Mouse (Mus musculus) retina, adult 2 months (tissue): ENCODE results near the gene Ppp2r3c.
A peak's percentile ranks its signal among the peaks of the same experiment; 100 is the strongest.
"Not testable (repeated sequence)": the region's sequence is repeated elsewhere in the genome, so short reads cannot be mapped to it uniquely, and the experiment has no call there.

ENCODE experiments used
- DNase-seq: peaks from one replicate; pipeline ENCODE4 v3.0.0-alpha.2; 2012; ENCODE audit warnings: low read depth, low spot score

Ppp2r3c gene

GRCm38 (mm10) chr12:55302485-55303441 is at the start of gene Ppp2r3c:
Gene Ppp2r3c, minus strand, starts transcription at chr12:55302998.
- DNase-seq, result peak; percentile 81

- DNase-seq, result no peak
Measured at GRCm38 (mm10) chr12:55344583-55344982, 41.8 kb upstream of the Ppp2r3c start.

- DNase-seq, result peak; percentile 22
Measured at GRCm38 (mm10) chr12:55343998-55344397, 41.2 kb upstream of the Ppp2r3c start.

DNA sequence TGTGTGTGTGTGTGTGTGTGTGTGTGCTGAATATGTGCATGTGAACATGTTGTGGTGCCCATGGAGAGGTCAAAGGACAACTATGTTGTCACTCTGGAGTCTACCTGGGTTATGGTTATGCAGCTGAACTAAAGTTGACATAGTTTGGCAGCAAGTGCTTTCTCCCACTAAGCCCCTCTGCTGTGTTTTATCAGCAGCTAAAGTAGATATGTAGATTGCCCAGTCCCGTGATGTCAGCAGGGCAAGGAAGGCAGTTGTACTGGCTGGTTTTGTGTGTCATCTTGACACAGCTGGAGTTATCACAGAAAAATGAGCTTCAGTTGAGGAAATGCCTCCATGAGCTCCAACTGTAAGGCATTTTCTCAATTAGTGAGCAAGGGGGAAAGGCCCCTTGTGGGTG is 40.2 kb upstream of the Ppp2r3c start:
- not testable (repeated sequence) for DNase-seq

DNA sequence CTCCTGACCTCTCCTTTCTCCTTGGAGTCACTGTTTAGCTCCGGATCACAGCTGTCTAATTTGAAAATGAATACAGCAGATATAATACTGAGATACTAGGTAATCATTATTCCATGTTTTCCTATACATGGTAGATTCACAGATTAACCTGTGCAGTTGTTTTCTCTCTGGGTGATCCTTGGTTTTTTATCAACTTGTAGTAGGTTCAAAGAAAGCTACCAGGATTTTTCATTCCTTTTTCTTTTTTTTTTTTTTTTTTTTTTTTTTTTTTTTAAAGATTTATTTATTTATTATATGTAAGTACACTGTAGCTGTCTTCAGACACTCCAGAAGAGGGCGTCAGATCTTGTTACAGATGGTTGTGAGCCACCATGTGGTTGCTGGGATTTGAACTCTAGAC is 35.7 kb upstream of the Ppp2r3c start:
- not testable (repeated sequence) for DNase-seq

GRCm38 (mm10) chr12:55333662-55334061 is 30.9 kb upstream of the Ppp2r3c start:
- DNase-seq, result no peak

DNA sequence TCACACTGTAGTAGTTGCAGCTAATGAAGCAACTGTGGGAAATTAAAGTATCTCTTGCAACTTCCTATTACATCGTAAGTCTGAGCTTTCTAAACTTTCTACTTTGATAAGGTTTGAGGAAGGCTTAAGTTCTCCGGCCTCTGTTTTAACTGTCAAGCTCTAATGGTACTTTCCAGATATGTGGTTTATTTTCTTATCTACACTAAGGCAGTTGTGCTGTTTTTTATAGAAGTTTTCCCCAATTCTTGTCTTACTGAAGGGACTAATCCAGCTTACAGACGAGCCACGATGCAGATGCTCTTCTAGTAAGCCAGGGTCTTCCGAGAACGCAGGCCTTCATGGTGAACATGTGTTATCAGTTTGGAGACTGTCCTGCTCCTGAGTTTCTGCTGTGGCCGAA is 26.6 kb upstream of the Ppp2r3c start:
- DNase-seq, result no peak

DNA sequence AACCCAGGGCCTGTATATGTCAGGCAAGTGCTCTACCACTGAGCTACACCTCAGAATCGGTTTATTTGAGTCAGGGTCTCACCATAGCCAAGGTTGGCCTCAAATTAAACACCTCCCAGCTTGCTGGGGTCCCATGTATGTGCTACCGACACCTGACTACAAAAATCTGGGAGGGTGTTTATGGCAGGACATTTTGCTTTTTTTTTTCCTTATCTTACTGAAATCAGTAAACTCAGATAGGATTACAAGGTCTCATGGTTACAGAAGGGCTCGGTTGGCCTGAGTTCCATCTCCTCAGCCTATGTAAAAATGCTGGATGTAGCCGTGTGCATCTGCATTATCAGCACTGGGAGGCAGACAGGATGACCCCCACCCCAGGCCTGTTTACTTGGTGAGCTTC is 26.0 kb upstream of the Ppp2r3c start:
- no peak for DNase-seq

DNA sequence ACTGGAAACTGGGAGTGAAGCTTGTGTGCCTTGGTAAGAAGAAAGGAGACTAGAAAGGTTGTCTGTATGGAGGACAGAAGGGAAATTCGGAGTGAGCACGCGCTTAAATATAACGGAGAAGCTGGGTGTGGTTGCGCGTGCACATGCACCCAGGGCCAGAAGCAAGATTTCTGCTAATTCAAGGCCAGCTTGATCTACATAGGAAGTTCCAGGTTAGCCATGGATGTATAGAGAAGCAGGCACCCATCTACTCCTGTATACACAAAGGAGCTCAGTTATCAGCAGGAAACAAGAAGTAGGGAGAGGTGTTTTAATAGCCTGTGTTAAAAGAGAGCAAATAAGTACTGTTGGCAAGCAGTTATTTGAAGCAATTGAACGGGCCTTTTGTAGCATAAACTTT is 22.9 kb upstream of the Ppp2r3c start:
- DNase-seq, result no peak

GRCm38 (mm10) chr12:55321642-55322291 is 19.0 kb upstream of the Ppp2r3c start:
- no peak for DNase-seq

GRCm38 (mm10) chr12:55315192-55315591 is 12.4 kb upstream of the Ppp2r3c start:
- DNase-seq, result peak; percentile 69

DNA sequence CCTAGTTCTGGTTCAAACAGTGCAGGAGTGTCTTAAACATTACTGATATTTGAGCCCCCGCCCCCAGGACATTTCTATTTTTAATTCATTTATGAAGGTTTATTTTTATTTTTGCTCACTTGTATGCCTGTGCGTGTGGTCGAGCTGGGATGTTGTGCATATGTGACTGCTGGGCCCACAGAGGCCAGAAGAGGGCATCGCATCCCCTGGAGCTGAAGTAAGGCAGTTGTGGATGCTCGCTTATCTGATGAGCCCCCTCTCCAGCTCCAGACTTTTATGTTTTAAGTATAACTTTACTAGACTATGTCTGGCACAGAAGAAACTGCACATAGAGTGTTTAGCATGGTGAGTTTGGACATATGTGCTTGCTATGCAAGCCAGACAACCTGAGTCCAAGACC is 11.1 kb upstream of the Ppp2r3c start:
- DNase-seq, result no peak

- no peak for DNase-seq
Measured at GRCm38 (mm10) chr12:55311841-55312240, 9.0 kb upstream of the Ppp2r3c start.

DNA sequence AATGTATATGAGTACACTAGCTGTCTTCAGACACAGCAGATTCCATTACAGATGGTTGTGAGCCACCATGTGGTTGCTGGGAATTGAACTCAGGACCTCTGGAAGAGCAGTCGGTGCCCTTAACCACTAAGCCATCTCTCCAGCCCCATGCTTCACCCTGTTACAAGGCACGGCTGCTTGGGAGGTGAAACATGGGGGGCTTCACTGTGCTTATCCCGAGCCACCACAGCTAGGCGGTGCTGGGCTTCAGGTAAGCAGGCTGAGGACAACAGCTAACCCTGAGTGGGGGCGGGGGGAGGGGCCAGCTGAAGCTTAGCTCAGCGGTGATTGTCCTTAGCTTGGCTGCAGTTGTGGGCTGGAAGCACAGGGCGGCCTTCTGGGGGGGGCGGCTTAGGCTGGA is 6.7 kb upstream of the Ppp2r3c start:
- DNase-seq, result no peak

DNA sequence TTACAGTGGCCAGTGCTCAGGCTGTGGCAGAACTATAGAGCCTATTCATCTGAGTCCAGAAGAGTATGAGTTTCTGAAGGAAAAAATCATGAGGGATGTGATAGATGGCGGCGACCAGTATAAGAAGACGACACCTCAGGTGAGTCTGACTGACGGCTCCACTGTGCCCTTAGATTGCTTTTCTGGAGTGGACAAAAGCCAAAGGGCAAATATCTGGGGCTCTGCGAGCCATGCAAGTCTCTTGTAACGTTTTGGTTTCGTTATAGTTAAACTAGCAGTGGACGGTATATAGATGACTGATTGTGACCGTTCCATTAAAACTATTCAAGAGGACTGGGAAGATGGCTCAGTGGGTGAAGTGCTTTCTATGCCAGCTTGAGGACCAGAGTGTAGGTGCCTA is 5.9 kb upstream of the Ppp2r3c start:
- no peak for DNase-seq

GRCm38 (mm10) chr12:55307566-55307965 is 4.8 kb upstream of the Ppp2r3c start:
- no peak for DNase-seq

DNA sequence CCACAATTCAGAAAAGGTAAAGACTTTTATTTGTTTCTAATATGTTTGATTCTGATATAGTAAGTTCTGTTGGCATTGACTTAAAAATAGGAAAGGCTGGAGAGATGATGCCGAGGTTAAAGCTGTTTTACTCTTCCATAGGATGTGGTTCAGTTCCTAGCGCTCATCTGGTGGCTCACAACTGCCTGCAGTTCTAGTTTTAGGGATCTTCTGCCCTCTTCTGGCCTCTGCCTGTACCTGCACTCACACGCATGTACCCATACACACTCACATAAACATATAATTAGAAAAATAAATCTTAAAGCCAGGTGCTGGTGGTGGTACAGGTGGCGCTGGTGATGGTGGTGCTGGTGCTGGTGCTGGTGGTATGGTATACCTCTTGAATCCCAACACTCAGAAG is 3.6 kb upstream of the Ppp2r3c start:
- no peak for DNase-seq

- no peak for DNase-seq
Measured at GRCm38 (mm10) chr12:55301472-55302300, 1.1 kb downstream of the Ppp2r3c start.

DNA sequence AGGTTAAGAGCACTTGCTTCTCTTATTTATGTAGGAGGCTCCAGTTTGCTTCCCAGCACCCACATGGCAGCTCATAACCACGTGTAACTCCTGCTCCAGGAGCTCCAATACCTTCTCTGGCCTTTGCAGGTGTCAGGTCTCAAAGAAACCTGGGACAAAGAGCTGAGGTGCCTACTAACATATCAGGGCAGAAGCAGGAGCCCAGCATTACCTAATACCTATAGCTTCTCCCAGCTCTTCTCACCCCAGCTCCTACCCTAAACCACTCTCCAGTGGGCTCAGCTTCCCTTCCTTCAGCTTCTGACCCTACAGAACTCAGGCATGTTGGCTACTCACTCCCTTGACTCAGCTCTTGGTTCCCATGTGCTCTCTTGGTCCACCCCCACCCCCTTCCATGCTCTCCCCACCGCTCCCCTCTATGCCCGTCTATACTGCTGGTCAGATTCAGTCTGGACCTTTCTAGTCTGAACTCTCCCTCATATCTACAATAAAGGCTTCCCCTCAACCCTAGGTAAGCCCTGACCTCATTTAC is 1.9 kb downstream of the Ppp2r3c start:
- DNase-seq, result no peak

DNA sequence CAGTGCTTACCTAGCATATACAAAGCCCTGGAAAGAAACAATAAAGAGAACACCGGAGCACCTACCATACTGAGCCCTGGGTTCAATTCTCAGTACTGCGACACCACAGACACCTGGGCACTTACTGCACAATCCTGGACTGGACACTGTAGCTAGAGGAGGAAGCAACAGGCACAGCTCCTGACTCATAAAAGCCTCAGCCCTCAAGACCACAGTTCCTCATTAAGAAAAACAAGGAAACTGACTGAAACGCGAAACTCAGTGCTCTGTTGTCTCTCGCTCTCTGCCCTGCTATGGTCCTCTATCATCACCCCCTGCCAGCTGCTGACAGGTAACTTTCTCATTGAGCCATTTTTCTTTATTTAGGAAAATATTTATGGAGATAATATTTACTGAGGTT is 3.5 kb downstream of the Ppp2r3c start, which contains the start of gene 1110008L16Rik:
TSS of gene 1110008L16Rik (plus strand) at position 242 of the 400 bp plus-strand sequence.
- no peak for DNase-seq

DNA sequence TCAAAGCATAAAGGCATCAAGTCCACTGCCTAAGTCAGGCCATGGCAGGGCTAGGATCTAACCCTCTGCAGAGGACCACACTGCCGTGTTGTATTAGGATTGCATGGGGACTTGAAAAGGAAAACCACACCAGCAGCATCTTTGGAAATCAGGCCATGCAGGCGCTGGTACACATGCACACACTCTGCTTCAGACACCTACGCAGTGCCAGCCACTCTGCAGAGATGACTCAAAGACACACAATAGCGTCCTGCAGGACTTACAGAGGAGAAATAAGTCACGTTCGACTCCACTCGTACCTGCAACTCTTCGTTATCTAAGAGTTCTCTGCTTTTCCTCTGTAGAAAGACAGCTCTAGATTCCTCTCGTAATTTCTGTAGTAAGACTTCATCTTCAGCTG is 4.7 kb downstream of the Ppp2r3c start:
- DNase-seq, result no peak

GRCm38 (mm10) chr12:55277583-55277982 is 25.2 kb downstream of the Ppp2r3c start:
- not testable (repeated sequence) for DNase-seq
